Mouse (Mus musculus): ENCODE data around the gene Gm26741. TPM values are rescaled to one million over a fixed set of nuclear protein-coding genes. Genes with fewer than 3 reads are reported as not detected.

The Gm26741 gene
- total RNA-seq, 1 experiment from 2014 or later: not detected

DNA sequence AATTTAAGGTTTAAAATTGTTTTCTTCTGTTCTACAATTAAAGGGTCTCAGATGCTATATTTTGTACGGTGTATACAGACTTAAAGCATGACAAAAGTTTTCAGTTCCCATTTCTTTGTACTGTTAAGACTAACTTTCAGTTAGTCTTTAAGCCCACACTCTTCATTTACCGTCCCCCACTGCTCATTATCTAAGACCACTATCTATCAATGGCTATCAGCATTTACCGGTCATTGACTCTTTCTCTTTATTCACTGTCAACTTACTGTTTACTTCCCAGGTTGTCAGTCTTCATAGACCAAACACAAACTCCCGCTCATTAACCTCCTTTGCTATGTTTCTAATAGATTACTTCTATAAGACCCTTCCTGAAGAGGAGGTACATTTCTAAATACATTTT, 28.6 kb downstream of the Gm26741 start:
- ATAC-seq (replicated peaks; ENCODE audit: low read depth, poor library complexity, severe bottlenecking): no peak

DNA sequence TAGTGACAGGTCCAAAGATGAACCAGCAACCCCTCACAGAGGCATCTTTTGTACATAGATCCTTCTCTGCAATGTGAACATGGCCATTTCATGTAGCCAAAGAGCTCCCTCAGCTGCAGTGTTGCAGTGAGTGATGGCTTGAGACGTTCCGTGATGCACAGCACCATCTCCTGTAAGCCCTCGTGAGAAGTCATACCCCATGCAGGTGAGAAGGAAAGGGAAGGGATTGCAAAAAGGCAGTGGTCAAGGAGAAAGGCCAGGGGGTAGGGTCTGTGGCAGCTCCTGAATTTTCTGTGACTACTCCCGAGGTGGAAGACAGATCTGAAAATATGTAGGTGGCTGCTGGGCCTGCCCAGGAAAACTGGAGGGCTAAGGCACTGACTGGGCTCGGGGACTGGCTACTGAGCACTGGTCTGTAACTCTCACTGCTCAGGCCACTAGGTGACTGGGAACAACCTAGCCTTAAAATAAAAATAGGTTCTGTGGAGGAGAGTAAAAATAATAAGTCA, 30.4 kb downstream of the Gm26741 start, which contains the start of gene Nepn:
TSS of gene Nepn (plus strand) at position 51 of the 509 bp plus-strand sequence.
- no peak for ATAC-seq (replicated peaks; ENCODE audit: low read depth, poor library complexity, severe bottlenecking)

DNA sequence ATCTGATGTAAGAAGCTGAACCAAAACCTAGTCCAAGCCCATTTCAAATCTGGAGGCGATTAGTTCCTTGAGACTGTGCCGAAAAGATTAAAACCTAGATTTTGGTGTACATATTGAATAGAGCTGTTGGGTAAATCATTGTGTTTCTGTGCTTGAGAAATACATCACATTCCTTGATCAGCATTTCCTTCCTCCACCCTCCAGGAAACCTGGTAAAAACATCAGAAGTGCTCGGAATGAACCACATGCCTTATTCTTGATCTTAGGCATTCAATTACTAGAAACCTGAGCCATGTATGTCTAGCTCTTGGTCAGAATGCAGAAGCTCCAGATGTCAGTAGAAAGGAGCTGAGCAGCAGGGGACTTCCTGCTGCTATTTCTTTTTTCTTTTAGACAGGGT, 30.9 kb downstream of the Gm26741 start:
- ATAC-seq (replicated peaks; ENCODE audit: low read depth, poor library complexity, severe bottlenecking): no peak

DNA sequence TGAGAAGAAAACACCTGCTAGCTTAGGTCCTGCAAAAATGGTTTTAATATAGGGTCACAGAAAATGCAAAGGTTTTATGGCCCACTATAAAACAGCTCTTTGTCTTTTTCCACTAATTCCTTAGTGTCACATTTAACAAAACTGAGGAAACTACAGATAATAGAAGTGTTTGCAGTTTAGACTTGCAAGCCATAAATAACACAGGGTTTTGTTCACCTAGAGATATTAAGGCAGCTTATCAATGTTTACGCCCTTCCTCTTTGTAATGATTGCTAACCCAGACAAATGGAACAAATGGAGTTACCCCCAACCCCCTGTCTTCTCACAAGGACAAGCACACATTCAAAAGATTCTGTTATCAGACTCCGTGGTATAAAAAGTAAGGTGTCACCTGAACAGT, 32.6 kb downstream of the Gm26741 start:
- no peak for ATAC-seq (replicated peaks; ENCODE audit: low read depth, poor library complexity, severe bottlenecking)

DNA sequence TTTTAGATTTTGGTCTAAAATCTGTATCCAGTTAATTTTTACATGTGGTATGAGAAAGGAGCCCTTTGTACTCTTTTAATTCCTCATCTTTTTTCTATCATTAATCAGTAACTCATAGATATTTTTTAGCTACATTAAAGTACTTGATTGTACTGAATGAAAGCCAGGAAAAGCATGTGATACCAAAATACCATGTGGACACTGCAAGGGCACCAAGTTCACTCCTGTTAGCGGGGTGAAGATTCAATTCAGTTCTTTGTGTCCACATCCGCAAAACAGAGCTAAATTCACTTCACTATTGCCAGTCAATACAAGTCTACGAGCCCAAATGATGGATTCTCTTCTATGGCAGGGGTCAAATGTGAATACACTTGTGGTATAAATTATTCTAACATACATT, 38.1 kb downstream of the Gm26741 start:
- no peak for ATAC-seq (replicated peaks; ENCODE audit: low read depth, poor library complexity, severe bottlenecking)

DNA sequence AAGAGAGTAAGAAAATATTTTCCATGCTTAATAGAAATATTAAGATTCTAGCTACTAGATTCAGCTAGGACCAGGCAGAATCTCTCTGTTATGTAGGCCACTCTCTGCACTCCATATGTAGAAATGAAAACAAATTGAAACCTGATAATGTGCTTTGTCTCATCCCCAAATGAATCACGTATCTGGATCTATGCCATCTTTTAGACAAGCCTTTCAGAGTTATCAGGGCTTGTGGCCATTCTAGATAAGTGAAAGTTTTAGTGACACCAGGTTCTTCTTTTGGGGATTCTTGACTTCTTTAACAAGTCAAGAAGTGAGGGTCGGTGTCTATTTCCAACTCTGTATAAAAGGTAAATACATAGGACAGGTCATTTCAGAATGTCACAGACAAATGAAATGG, 40.1 kb downstream of the Gm26741 start:
- no peak for ATAC-seq (replicated peaks; ENCODE audit: low read depth, poor library complexity, severe bottlenecking)

DNA sequence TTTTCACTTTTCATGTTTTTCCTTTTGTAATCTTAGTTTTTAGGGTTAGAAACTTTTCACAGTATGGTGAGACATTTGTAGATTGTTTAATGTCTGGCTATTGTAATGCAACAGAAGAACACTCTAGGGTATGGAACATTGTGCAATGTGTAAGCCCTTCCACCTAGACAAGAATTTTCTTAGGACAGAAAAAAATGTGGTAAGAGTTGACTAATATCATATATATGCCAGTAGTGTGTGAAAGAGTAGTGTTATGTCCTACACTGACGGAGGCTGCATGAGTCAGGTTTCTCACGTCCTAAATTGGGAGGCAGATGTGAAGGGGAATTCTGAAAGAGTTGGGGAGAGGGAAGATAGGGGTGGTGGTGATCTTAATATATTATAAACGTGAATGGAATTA, 41.2 kb downstream of the Gm26741 start:
- ATAC-seq (replicated peaks; ENCODE audit: low read depth, poor library complexity, severe bottlenecking): no peak

DNA sequence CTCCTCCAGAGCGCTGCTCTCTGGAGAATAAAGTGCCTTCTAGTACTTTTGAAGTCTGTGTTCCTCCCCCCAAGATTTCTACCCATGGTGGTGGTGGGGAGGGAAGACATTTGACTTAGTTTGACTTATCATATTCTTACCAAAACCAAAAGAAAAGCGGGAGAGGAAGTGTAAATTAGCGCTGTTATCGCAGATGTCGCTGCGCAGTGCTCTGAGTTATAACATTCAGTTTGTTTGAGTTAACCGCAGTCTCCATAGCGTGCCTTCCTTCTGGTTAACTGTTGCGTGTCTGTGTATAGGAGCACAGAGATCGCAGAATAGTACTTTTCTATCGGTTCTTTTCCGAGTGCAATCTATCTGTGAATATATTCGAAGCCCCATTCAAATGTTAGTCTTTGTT, 46.6 kb downstream of the Gm26741 start:
- no peak for ATAC-seq (replicated peaks; ENCODE audit: low read depth, poor library complexity, severe bottlenecking)

DNA sequence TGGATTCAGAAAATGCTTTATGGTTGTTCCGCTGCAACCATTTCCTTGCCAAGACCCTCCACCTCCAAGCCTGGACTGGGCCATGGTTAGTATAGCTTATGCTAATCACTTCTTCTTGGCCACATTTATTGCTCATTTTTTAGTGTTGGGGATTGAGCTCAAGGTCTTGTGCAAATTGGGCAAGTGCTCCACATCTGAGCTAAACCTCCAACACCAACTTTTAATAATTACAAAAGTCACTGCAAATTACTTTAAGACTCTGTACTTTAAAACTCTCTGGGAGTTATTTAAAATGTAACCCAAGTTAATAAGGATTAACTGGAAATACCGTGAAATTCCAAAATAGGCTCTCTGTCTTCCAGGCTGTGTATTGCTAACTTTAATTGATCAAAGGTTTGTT, 49.0 kb downstream of the Gm26741 start:
- no peak for ATAC-seq (replicated peaks; ENCODE audit: low read depth, poor library complexity, severe bottlenecking)

Other genes starting within 250 kb of the Gm26741 start
- not detected in 2 replicates for gene Ros1, start 163.5 kb upstream of the Gm26741 start, total RNA-seq (2017)
- gene Dcbld1, start 125.1 kb upstream of the Gm26741 start, total RNA-seq (2017): not detected in 2 replicates
- 20.8 and 26.9 TPM in 2 replicates for gene Gopc, start 23.4 kb downstream of the Gm26741 start, total RNA-seq (2017)
- gene Nepn, start 30.2 kb downstream of the Gm26741 start, total RNA-seq (2017): not detected in 2 replicates
- gene Nus1, start 58.8 kb downstream of the Gm26741 start, total RNA-seq (2017): 31.1 and 32.6 TPM in 2 replicates